Mouse (Mus musculus): Measurements from ENCODE around the gene Tmem138.

DNA sequence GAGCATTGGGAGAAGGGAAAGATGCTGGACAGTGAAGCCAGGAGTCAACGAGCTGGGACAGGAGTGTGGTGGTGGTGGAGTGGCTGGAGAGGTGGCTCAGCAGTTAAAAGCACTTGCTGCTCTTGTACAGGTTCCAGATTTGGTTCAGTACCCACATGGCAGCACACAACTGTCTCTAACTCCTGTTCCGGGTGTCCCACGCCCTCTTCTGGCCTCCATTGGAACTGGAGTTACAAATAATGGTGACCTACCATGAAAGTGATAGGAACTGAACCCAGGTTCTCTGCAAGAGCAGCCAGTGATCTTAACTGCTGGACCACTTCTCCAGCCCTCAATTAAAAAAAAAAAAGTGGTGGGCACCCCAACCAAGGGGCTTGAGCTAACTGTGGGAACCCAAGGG lies 21.0 kb upstream of the Tmem138 start:
- TF ChIP-seq POLR2A (IDR thresholded peaks at IDR 0.05; ENCODE audit: low read depth, low read length), result no peak
- no peak for TF ChIP-seq CTCF (IDR thresholded peaks at IDR 0.05; ENCODE audit: borderline replicate concordance, insufficient read depth, low read length)
